Mouse (Mus musculus) kidney, postnatal 25 days (tissue): ENCODE results near the gene Cbx3.
A peak's percentile ranks its signal among the peaks of the same experiment; 100 is the strongest.

Experiments used
- DNase-seq, 2 experiments: peaks; one replicate each; pipeline ENCODE4 v3.0.0; 2021; ENCODE audit warnings: mixed read lengths in 2 of 2

Cbx3 gene

DNA sequence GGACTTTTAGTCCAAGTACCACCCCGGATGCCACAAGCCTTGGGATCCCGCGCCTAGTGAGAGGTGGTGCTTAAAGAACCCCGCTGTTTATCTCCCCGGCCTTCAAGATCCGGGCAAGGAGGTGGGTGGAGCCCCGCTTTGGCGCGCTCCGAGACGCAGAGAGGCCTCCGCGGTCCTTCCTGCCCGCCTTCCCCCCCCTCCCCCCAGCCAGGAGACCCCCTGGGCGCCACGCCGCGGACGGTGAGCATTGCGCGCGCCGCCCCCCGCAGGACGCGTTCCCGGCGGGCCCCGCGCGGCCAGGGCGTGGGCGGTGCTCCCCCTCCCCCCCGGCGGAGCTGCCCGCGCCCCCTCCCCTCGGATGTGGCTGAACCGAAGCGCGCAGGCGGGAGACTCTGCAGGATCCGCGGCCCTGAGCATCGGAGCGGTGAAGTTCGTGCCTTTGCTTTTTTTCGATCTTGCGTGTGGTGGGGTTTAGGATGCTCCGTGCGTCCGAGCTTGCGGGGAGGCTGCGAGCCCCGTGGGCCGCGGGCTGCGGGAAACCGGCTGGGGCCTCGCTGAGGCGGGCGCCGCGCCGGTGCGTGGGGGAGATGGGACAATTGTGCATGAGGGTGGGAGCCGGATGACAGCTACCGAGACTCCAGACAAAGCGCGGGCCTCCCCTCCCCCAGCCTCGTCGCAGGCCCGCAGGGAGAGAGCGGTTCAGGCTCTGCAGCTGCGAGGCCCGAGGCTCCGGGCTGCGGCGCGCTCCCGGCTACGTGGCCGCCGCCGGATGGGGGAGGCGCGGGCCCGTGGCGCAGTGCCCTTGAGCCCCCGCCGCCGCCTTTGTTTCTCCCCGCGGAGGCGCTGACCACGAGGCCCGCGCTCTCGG, at the start of gene Cbx3:
Gene Cbx3, plus strand, starts transcription at position 50 of the 868 bp plus-strand sequence.
- DNase-seq: peak; percentile 83 to 94

GRCm38 (mm10) chr6:51423466-51424122, 46.6 kb upstream of the Cbx3 start:
- DNase-seq: no peak

DNA sequence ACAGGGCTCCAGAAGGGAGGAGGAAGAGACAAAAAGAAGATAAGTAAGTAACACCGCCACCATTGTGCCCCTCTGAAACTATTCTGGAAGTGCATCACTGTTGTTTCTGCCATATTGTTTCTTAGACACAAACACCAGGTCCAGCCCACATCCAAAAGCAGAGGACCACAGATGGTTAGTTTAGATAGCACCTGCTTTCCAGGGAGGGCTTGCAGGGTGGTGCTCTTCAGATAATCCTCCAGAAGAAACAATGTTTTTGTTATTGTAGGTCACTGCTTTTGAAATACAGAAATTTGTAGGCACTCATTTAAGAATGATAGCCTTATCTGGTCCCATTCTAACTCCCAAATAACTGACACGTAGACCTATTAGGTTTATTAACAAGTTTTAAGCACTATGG, 45.6 kb upstream of the Cbx3 start:
- no peak for DNase-seq

DNA sequence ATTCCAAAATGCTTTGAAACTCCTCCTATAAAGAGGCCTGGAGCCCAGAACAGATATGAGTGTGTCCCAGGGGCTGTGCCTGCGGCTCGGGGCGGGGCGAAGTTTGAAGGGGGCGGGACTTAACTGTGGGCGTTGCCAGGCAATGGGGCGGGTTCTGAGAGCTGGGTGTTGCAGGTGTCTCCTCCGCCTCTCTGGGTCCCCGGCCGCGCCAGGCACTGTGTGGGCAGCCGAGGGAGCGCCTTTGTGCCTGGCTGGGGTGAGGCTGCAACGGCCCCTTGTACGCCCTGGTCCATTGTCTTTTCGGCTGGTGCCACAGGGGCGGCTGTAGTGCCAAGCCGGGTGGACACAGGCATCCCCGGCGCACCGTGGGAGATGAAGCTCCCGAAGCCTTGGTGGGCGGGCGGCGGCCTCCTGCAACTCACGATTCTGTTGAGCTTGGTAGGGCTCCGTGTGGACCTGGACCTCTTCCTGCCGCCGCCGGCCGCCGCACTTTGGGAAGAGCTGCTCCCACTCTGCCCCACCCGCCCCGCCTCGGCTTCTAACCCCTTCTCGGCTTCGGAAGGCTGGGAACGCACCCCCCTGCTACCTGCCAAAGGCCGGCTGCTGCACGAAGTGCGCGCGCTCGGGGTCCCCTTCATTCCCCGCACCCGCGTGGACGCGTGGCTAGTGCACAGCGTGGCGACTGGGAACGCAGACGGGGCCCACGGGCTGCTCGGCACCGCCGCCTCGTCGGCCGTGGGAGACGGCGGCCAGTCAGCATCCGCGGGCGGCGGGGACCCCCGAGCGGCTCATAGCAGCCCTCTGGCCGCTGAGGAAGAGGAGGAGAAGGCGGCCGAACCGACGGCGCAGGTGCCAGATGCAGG, 37.4 kb upstream of the Cbx3 start, which contains the start of gene Nfe2l3:
Gene Nfe2l3, plus strand, starts transcription at position 136 of the 863 bp plus-strand sequence.
- peak; percentile 59 to 63 for DNase-seq

- no peak for DNase-seq
Observed at GRCm38 (mm10) chr6:51434270-51434669, 35.9 kb upstream of the Cbx3 start.

GRCm38 (mm10) chr6:51437665-51438064, 32.5 kb upstream of the Cbx3 start:
- peak; percentile 51 to 57 for DNase-seq

GRCm38 (mm10) chr6:51438826-51439330, 31.3 kb upstream of the Cbx3 start:
- no peak for DNase-seq

GRCm38 (mm10) chr6:51442191-51442835, 27.8 kb upstream of the Cbx3 start:
- no peak for DNase-seq

- no peak for DNase-seq
Observed at GRCm38 (mm10) chr6:51452927-51453503, 17.1 kb upstream of the Cbx3 start.

- no peak for DNase-seq
Observed at GRCm38 (mm10) chr6:51454949-51455348, 15.2 kb upstream of the Cbx3 start.

GRCm38 (mm10) chr6:51456198-51456597, 14.0 kb upstream of the Cbx3 start:
- no peak for DNase-seq

DNA sequence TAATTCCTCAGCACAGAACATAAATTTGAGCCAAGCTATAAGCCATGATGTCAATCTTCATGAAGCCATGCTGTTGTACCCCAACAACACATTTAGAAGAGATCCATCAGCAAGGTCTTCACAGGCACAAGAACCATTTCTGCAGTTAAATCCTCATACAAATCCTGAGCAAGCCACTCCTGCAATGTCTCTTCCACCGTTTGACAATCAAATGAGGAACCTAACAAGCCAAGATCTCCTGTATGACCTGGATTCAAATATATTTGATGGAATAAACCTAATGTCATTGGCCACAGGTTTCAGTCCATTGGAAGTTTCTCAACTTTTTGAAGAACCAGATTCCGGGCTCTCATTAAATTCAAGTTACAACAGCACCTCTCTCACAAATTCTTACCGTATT, 12.9 kb upstream of the Cbx3 start:
- DNase-seq: no peak

DNA sequence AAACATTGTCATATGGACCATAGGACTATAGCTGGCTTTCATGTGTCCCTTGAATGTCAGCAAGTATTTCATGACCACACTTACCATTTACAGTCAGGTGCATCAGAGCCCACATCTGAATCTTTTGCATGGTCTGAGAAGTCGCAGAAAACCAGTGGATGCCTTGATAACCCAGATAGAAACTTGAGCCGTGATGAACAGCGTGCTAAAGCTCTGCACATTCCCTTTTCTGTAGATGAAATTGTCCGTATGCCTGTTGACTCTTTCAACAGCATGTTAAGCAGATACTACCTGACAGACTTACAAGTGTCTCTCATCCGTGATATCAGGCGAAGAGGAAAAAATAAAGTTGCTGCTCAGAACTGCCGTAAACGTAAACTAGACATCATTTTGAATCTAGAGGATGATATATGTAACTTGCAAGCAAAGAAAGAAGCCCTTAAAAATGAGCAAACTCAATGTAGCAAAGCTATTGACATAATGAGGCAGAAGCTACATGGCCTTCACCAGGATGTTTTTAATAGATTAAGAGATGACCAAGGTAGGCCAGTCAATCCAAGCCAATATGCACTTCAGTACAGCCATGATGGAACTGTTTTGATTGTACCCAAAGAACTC, 12.3 kb upstream of the Cbx3 start:
- no peak for DNase-seq

GRCm38 (mm10) chr6:51458925-51459312, 11.2 kb upstream of the Cbx3 start:
- DNase-seq: no peak

DNA sequence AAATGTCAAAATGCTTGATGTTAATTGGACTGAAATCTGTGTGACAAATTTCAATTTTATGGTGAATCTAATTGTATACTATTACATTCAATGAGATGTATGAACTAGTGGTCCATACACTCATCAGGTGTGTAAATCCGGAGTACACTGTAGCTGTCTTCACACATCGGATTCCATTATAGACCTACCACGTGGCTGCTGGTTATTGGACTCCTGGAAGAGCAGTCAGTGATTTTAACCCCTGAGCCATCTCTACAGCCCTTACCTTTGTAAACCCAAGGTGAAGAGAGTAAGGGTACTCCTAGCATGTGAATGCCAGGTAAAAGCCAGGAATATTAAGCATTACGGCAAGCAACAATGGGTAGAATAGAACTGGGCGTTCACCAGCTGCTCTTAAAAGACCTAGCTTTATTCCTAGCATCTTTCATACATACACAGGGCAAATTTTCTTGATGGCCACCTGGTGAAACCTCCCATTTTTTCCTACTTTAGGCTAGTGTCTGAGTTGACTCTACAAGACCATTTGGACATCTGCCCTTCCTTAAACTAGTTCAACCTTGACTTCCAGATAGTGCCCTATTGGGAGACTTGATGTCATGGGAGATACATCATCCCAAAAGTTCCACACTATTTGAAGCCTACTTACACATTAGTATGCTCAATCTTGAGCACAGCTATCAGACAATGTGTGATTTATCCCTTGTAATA, 10.7 kb upstream of the Cbx3 start:
- no peak for DNase-seq

- no peak for DNase-seq
Observed at GRCm38 (mm10) chr6:51460021-51460360, 10.2 kb upstream of the Cbx3 start.

DNA sequence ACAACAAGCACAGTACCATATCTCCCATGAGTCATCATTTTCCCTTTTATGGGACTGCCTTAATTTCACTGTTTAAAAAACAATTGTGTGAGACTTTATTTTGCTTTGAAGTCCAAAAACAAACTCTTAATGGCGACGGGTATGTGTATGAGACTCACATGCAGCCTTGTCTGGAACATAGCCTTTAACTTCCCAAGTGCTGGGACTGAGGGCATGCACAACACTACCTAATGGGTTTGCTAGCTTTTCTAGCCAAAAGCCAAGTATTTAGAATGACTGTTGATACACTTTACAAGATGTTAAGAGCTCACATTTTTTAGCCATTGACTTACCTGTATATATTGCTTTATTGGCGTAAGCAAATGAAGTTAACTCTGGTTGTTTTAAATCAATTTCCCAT, 9.8 kb upstream of the Cbx3 start:
- DNase-seq: no peak

- no peak for DNase-seq
Observed at GRCm38 (mm10) chr6:51467649-51468048, 2.5 kb upstream of the Cbx3 start.

GRCm38 (mm10) chr6:51468891-51469561, 1.1 kb upstream of the Cbx3 start:
- peak; percentile 83 to 85 for DNase-seq

DNA sequence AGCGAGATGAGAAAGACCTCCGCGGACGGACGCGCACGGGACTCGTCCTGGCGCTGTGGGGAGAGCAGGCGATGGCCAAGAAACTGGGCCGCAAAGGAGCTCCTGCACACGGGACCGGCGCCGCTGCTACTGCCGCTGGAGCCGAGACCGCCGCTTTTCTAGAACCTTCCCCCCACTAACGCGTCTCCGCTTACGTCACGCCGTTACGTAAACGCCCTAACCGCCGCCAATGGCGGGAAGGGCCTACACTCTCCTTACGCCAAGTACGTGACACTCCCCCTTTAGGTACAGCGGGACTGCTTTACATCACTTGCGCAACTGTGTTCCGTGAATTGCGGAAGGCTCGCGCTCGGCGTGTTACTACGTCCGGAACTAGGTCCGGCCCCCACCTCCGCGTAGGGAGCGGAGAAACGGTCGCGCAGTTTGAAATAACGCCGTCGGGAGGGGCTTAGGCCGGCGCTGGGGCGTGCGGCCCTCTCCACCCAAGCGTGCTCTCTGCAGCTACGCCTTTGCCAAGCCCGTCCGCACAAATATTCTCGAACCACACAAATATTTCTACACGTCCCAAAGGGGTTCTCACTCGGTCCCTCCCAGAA, 347 bp upstream of the Cbx3 start, which contains the start of gene Hnrnpa2b1:
Gene Hnrnpa2b1, minus strand, starts transcription at position 180 of the 596 bp plus-strand sequence.
- peak; percentile 97 to 98 for DNase-seq
